Mouse (Mus musculus) erythroid progenitor cell, adult 5-6 weeks (primary cell): Measurements from ENCODE around the gene Ap1m1. TPM values are rescaled to one million over a fixed set of nuclear protein-coding genes. Genes with fewer than 3 reads are reported as not detected.

Experiments used
- ATAC-seq: replicated peaks from 2 replicates; pipeline ENCODE4 v1.8.0; 2016; ENCODE audit warnings: moderate number of reproducible peaks, mild to moderate bottlenecking, moderate TSS enrichment, inconsistent platforms; ENCODE audit not compliant: poor library complexity, low FRiP score, severe bottlenecking
- total RNA-seq, 2 experiments: library from RNA; stranded (forward) in 1 of 2; stranded (reverse) in 1 of 2; fragments of 150-400 nt in 1 of 2; fragments of 186-747, 209-891 nt in 1 of 2; gene quantifications; 2 replicates each; pipeline versions ENCODE4 v1.2.3 to v1.2.4; 2015 to 2017; ENCODE audit warnings: low replicate concordance in 2 of 2

The Ap1m1 gene
- total RNA-seq, 2 experiments from 2014 or later, result 47.7 to 52.8 TPM

- ATAC-seq, result no peak
These were observed 17.5 kb downstream of the Ap1m1 start for GRCm38 (mm10) chr8:72257171-72257901.

DNA sequence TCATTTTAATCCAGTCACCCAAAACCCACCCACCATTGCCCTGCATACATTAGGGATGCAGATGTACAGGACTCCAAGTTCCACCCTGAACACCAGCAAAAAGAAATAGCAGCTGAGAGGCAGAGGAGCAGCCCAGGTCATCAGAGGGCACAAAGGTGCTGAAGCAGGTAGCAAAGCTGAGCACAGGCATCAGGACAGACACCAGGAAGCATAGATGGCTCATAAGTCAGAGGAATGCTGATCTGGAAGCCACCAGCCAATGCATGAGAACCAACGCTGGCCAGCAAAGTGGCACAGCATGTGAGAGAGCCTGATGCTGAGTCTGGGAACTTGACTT is 18.1 kb downstream of the Ap1m1 start:
- ATAC-seq, result no peak

DNA sequence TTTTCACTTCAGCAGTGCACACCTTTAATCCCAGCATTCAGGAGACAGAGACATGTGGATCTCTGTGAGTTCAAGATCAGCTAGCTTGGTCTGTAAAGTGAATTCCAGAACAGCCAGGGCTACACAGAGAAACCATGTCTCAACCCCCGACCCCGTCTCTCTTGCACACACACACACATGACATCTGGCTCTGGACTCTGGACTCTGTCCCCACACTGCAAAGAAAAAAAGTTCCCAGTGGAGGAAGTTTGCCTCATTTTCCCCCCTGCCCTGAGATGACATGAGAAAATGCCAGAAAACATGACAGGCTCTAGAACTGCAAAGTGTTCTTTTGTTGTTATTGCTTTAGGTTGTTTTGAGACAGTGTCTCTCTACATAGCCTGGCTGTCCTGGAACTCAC is 20.0 kb downstream of the Ap1m1 start:
- ATAC-seq, result no peak

- no peak for ATAC-seq
These were observed 20.8 kb downstream of the Ap1m1 start for GRCm38 (mm10) chr8:72260585-72260984.

- ATAC-seq, result no peak
These were observed 21.2 kb downstream of the Ap1m1 start for GRCm38 (mm10) chr8:72261019-72261418.

GRCm38 (mm10) chr8:72261431-72261830 is 21.6 kb downstream of the Ap1m1 start:
- no peak for ATAC-seq

DNA sequence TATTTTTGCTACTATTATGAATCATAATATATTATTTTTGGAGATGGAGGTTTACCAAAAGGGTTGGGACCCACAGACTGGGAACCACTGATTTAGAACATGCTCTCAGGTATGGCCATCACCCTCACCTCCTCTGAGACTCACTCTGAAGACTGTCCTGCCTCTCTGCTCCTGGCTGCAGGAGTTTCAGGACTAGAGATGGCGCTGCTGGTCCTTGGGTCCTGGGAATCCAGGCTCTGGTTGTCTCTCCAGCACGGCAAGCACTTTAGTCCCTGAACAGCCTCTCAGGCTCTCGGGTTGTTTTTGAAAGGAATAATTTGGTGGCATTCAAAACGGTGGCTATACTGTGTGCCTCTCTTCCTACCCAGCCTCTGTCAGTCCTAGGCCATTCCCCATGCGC is 22.1 kb downstream of the Ap1m1 start:
- ATAC-seq, result no peak

GRCm38 (mm10) chr8:72262756-72263155 is 22.9 kb downstream of the Ap1m1 start:
- ATAC-seq, result no peak

DNA sequence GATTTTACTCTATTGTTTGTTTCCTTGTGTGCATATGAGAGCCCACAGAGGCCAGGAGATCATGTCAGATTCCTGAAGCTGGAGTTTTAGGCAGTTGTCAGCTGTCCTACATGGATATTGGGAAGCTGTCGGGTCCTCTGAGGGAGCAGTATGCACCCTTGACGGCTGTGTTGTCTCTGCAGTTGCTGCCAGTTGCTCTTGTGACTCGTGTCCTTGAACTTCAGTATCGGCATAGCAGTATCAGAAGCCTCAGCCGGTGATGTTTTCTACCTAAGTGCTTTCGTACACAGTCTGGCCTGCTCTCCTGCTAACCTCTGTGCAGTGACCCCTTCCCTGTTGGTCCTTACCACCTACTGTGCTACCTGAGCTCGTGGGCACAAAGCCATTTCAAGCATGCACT is 23.6 kb downstream of the Ap1m1 start:
- no peak for ATAC-seq

- no peak for ATAC-seq
These were observed 25.5 kb downstream of the Ap1m1 start for GRCm38 (mm10) chr8:72265342-72265741.

DNA sequence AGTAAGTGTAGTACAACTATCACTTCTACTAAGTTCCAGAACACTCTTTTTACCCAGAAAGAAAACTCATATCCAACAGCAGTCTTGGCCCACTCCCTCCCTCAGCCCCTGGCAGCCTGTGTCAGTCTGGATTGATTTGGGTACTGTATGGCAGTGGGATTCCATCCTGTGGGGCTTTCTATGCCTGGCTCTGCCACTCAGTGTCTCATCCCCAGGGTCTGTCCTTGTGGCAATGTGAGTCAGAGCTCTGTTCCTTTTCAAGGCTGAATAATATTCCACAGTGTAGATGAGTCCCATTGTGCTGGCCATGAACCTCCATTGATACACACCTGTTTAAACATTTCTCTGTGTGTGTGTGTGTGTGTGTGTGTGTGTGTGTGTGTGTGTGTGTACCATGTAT is 26.9 kb downstream of the Ap1m1 start:
- ATAC-seq, result no peak

GRCm38 (mm10) chr8:72267106-72267505 is 27.3 kb downstream of the Ap1m1 start:
- ATAC-seq, result no peak

- 0 out of 2 replicates have a peak, but pooled peaks have one; percentile 9 for ATAC-seq
These were observed 28.5 kb downstream of the Ap1m1 start for GRCm38 (mm10) chr8:72268356-72268755.

GRCm38 (mm10) chr8:72270606-72271005 is 30.8 kb downstream of the Ap1m1 start:
- ATAC-seq, result no peak

DNA sequence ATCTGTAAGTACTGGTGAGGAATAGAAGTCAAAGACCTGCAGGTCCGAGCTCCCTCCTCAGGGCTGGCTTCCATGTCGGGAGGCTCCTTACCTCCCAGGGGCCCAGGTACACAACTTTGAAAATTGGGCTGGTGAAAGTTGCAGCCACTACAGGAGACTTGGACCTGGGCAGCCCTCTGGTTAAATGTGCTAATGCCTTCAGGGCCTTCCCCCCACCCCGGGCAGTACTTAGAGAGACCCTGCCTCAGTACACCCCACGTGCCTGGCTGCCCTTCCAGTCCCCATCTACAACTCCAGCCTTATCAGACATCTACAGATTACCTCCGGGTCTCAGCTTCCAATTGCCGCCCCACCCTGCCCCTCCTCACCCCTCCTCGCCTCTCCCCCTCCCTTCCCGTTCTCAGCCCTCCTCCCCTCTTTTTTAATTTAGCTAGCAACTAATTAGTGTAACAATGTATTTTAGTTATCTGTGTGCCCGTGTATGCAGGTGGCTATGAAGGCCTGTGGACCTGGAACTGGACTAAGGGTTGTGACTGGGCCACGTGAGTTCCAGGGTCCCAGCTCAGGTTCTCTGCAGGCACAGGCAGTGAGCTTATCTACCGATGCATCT is 31.3 kb downstream of the Ap1m1 start:
- no peak for ATAC-seq

GRCm38 (mm10) chr8:72271691-72272090 is 31.9 kb downstream of the Ap1m1 start:
- no peak for ATAC-seq

DNA sequence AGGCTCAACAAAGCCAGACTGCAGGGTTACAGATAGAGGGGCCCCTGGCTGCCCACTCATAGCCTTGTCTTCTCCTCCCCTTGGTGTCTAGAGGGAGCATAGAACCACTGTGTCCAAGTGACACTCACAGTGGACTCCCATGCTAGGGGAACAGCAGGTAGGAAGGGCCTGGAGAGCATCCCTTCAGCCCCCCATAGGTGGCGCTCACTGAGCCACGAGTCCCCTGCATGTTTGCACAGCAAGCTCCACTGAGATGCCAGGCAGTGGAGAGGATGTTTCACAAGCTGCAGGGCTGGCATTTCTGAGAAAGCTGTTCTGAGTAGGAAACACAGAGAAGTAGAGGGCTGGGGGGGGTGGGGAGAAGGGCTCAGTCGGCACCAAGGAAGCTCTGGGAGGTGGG is 32.5 kb downstream of the Ap1m1 start:
- no peak for ATAC-seq

DNA sequence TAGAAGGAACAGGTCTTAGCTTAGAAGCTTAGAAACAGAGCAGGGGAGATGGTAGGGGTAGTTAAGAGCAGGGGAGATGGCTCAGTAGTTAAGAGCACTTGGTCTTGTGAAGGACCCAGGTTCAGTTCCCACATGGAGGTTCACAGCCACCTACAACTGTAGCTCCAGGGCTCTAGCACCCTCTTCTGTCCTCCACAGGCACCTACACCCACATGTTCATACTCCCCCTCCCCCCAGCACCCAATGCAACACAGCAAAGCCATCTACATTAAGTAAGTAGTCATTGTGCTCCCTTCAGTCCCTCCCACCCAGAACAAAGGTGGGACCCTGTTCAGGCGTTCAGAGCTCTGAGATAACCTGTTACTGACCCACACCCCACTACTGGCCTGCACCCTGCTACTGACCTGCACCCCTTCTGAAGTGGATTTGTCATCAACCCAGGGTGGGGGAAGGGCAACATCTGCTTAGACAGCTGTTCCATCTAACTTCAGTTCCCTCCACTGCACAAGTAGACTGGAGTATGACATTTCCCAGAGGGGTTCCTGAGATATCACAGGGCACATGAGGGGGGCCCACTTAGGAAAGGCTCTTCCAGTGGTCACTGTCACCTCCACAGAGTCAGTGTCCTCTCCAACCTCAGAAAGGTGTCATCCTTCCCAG is 33.4 kb downstream of the Ap1m1 start:
- no peak for ATAC-seq

DNA sequence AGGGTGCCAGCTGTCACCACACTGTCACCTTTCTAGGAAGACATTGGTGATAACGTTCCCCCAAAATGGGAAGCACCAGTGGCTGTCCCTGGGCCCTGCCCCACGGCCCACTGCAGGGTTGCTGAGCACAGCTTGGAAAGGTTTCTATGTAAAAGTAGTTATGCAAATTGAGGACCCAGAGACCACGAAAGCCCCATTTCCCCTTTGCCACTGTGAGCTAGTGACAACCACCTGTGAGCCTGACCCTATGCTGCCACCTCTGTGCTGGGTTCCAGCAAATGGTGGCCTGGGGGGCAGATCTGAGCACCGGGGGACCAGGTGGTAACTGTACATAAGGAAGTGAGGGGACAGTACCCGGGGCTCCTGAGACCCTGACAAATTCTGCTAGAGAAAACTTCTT is 34.0 kb downstream of the Ap1m1 start:
- no peak for ATAC-seq

- no peak for ATAC-seq
These were observed 37.4 kb downstream of the Ap1m1 start for GRCm38 (mm10) chr8:72277244-72277643.

DNA sequence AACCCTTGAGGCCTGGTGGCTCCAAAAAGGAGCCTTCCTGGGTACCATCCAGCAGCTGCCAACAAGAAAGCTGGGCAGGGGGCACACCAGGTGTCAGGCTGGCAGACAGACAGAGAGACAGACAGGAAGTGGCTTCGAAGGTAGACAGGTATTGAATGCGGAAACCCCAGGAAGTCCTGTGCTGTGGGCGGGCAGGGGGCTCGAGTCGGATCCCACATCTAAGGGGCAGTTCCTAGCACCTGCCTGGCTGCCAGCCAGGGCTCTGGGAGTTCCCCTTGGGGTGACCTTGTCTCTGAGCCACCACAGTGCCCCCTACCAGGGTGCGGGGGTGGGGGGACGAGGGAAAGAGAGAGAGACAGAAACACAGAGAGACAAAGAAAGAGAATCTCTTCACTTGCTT is 39.3 kb downstream of the Ap1m1 start:
- no peak for ATAC-seq
